Mouse (Mus musculus): ENCODE data around the gene Gxylt2. TPM values are rescaled to one million over a fixed set of nuclear protein-coding genes. Genes with fewer than 3 reads are reported as not detected.

The Gxylt2 gene
- polyA plus RNA-seq, 1 experiment from 2014 or later: 23.0 TPM

DNA sequence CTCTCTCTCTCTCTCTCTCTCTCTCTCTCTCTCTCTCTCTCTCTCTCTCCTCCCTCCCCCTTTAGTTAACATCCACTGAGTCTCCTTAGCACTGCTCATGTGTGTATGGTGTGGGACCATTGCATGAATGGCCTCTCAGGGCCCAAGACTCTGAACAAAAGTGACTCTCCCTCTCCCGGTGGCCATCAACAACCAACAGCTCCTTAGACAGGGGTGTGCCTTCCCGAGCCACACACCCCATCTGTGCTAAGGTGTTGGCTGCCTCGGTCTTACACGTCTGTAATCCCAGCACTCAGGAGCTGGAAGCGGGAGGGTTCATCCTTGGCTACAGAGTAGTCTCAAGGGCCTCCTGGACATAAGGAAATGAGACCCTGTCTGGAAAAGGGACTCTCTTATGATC lies 4.5 kb upstream of the Gxylt2 start:
- no peak overlapping the region for H3K9ac ChIP-seq
- no peak for ATAC-seq (ENCODE audit: insufficient number of reproducible peaks, low FRiP score, low TSS enrichment, low read depth)
- H3K4me1 ChIP-seq: peaks cover 8% of the 10 kb centered on the region
- no peak overlapping the region for H3K4me2 ChIP-seq
- no peaks in the 10 kb centered on the region; the same call in 1 of the 2 replicates for H3K9me3 ChIP-seq
- H3K36me3 ChIP-seq: no peaks in the 10 kb centered on the region
- WGBS: 81% methylated on average over 5 of the region's 5 CpGs
- no peak overlapping the region for H3K27ac ChIP-seq
- H3K27me3 ChIP-seq: no peaks in the 10 kb centered on the region
- H3K4me3 ChIP-seq: no peak overlapping the region

DNA sequence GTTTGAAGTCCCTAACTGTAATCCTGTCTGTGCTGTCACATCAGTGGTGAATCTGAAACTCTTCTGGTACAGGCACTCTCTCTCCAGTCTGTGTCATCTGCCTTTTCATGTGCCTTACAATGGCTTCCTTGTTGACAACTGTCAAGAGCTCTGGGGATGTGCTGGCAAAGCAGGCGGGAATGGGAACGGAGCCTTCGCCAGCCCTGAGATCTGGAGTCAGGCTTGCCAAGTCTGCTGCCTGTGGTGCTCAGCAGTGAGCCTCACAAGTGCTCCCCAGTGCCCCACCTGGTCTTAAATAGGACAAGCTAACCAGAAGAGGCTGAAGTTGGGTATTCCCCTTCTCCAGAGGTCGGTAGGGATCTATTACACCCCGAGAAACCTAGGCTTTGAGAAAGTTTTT lies 3.8 kb upstream of the Gxylt2 start:
- ATAC-seq (ENCODE audit: insufficient number of reproducible peaks, low FRiP score, low TSS enrichment, low read depth): no peak
- H3K4me1 ChIP-seq: peaks cover 9% of the 10 kb centered on the region
- no peak overlapping the region for H3K9ac ChIP-seq
- no peak overlapping the region for H3K4me2 ChIP-seq
- H3K27me3 ChIP-seq: no peaks in the 10 kb centered on the region
- no peaks in the 10 kb centered on the region for H3K36me3 ChIP-seq
- H3K4me3 ChIP-seq: no peak overlapping the region
- WGBS: 65% methylated on average over 5 of the region's 5 CpGs
- H3K9me3 ChIP-seq: no peaks in the 10 kb centered on the region; the same call in 1 of the 2 replicates
- H3K27ac ChIP-seq: no peak overlapping the region

DNA sequence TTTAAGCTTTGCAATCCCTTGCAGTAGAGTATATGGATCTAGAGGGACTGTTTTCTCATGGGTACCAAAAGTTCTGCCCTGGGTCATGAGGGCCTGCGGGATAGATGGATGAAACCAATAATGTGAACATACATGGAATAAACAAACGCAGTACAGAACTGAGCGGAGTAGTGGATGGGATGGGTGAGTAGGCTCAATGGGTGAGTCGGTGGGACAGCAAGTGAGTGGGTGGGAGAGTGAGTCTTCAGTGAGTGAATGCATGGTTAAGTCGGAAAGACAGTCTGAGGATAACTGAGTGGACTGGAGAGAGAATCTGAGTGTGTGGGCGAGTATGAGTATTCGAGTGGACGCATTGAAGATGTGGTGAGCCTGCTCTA lies 349 bp upstream of the Gxylt2 start:
- WGBS: 27% methylated on average over 8 of the region's 8 CpGs
- Histone ChIP-seq H3K27ac (peak overlapping the region; percentile 94), H3K4me2 (peak overlapping the region; percentile 77), H3K4me3 (peak overlapping the region; percentile 83), H3K4me1 (peaks cover 35% of the 10 kb centered on the region), H3K27me3 (no peaks in the 10 kb centered on the region), H3K9ac (peak overlapping the region; percentile 86), H3K36me3 (no peaks in the 10 kb centered on the region), H3K9me3 (no peaks in the 10 kb centered on the region; the same call in 1 of the 2 replicates)
- no peak for ATAC-seq (ENCODE audit: insufficient number of reproducible peaks, low FRiP score, low TSS enrichment, low read depth)

DNA sequence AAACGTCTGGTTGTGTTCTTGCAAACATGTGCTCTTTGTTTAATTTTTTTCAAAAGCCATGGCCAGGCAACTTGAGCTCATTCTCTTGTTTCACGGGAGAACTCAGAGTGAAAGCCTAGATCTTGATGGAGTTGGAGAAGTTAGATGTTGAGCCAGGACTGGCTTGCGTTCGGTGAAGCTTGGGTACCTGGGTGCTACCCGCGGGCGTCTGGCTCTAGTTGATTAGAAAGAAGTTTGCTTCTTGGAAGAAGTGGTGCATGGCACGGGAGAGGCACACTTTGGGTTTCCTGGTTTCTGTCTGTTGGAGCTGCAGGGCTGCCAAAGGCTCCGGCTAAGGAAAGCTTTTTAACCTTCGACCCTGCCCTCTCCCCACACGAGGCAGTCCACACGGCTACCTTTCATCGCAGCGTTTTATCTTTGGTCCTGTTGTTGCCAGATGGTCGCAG lies 855 bp downstream of the Gxylt2 start:
- H3K9me3 ChIP-seq: no peaks in the 10 kb centered on the region; the same call in 1 of the 2 replicates

DNA sequence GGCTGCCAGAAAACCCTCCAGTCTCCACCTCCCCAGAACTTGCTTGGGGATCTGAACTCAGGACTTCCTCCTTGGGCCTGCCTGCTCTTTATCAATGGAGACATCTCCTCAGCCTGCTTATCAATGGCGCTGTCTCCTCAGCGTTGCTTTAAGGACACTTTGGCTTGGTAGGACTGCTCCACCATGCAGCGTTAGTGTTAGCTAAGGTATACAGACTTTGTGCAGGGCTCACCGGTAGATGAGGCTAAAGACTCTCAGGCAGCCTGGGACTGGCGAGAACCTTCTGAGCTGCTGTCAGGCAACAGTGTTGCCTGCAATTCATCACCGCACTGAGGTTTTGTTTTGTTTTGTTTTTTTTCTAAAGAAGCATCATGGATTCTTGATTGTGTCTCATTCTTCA lies 2.3 kb downstream of the Gxylt2 start:
- ATAC-seq (ENCODE audit: insufficient number of reproducible peaks, low FRiP score, low TSS enrichment, low read depth): no peak
- no peaks in the 10 kb centered on the region; the same call in 1 of the 2 replicates for H3K9me3 ChIP-seq
- H3K36me3 ChIP-seq: no peaks in the 10 kb centered on the region
- H3K4me1 ChIP-seq: peaks cover 43% of the 10 kb centered on the region
- H3K27ac ChIP-seq: peak overlapping the region; percentile 88
- 75% methylated on average over 6 of the region's 6 CpGs for WGBS
- 0 out of 2 replicates have a peak overlapping the region, but pooled peaks have one; percentile 77 for H3K4me2 ChIP-seq
- H3K9ac ChIP-seq: no peak overlapping the region
- H3K4me3 ChIP-seq: peak overlapping the region; percentile 12; the same call in 1 of the 2 replicates
- no peaks in the 10 kb centered on the region for H3K27me3 ChIP-seq

More for the DNA sequence above, 855 bp downstream of the Gxylt2 start:
- Histone ChIP-seq H3K4me3 (peak overlapping the region; percentile 83), H3K27ac (peak overlapping the region; percentile 94), H3K36me3 (no peaks in the 10 kb centered on the region), H3K9ac (peak overlapping the region; percentile 86), H3K4me1 (peaks cover 40% of the 10 kb centered on the region), H3K4me2 (peak overlapping the region; percentile 77), H3K27me3 (no peaks in the 10 kb centered on the region)
- ATAC-seq (ENCODE audit: insufficient number of reproducible peaks, low FRiP score, low TSS enrichment, low read depth): no peak
- WGBS: 2% methylated on average over 15 of the region's 15 CpGs

DNA sequence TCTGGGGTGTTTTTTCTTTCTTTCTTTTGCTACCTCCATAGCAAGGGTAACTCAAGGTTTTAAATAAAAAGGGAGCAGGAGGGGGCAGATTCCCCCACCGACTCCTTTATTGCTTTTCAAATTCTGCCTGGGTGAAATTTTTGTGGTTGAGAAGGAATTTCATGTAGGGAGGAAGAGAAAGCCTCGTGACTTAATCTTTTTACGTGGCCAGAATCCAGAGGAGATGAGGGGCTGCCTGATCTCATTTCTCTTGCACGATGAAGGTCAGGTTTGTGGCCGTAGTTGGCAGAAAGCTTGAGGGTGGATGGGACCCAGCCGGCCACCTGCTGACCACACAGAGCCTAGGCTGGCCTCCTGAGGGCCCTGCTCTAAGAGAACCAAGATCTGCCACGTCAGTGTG lies 3.0 kb downstream of the Gxylt2 start:
- 0 out of 2 replicates have a peak overlapping the region, but pooled peaks have one; percentile 10 for H3K4me3 ChIP-seq
- H3K9ac ChIP-seq: no peak overlapping the region
- H3K4me1 ChIP-seq: peaks cover 43% of the 10 kb centered on the region
- H3K27me3 ChIP-seq: no peaks in the 10 kb centered on the region
- peak overlapping the region; percentile 88 for H3K27ac ChIP-seq
- no peaks in the 10 kb centered on the region for H3K9me3 ChIP-seq
- peak; percentile 46; the same call in 1 of the 2 replicates for ATAC-seq (ENCODE audit: insufficient number of reproducible peaks, low FRiP score, low TSS enrichment, low read depth)
- H3K4me2 ChIP-seq: peak overlapping the region; percentile 77
- H3K36me3 ChIP-seq: no peaks in the 10 kb centered on the region
- 18% methylated on average over 7 of the region's 7 CpGs for WGBS

DNA sequence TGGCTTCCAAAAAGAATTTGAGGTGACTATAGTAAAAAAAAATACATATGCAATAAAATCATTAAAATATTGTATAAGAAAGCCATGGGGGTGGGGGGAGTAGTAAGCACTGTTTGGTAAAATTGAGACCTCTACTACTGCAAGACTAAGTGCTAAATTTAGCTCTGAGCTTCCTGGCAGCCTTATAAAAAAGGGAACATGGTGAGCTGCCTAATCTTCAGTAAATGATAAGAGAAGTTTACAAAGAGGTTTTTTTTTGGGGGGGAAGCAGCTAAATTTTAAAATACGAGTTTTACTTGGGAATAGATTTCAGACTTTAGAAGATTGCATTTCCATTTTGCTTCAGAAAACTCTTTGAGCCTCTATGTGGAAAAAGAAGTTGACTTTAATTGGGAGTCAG lies 3.7 kb downstream of the Gxylt2 start:
- H3K9ac ChIP-seq: no peak overlapping the region
- no peaks in the 10 kb centered on the region for H3K27me3 ChIP-seq
- WGBS: 58% methylated on average over 1 of the region's 1 CpGs
- H3K4me1 ChIP-seq: peaks cover 43% of the 10 kb centered on the region
- H3K4me2 ChIP-seq: peak overlapping the region; percentile 77; the same call in 1 of the 2 replicates
- H3K27ac ChIP-seq: 0 out of 2 replicates have a peak overlapping the region, but pooled peaks have one; percentile 88
- H3K9me3 ChIP-seq: no peaks in the 10 kb centered on the region
- H3K4me3 ChIP-seq: no peak overlapping the region
- no peak for ATAC-seq (ENCODE audit: insufficient number of reproducible peaks, low FRiP score, low TSS enrichment, low read depth)
- H3K36me3 ChIP-seq: no peaks in the 10 kb centered on the region

DNA sequence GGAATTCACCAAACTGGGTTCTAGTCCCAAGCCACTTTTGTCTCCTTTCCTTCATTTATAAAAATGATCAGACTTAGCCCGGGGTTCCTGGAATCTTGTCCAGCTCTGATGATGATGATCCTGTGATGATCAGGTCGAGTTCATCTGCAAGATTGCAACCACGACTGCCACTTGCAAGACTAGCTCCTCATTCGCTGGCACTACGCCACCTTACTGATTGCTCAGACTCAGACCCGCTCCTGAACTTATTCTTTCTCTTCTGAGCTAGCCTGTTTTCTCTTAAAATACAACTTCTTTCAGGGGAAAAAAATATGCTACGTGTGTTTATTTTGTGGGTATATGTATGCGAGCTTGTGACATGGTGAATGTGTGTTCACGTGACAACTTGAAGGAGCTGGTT lies 4.5 kb downstream of the Gxylt2 start:
- Histone ChIP-seq H3K36me3 (no peaks in the 10 kb centered on the region), H3K4me1 (peaks cover 43% of the 10 kb centered on the region), H3K4me3 (no peak overlapping the region), H3K9ac (no peak overlapping the region), H3K27ac (no peak overlapping the region), H3K27me3 (no peaks in the 10 kb centered on the region), H3K4me2 (no peak overlapping the region), H3K9me3 (no peaks in the 10 kb centered on the region)
- 73% methylated on average over 9 of the region's 9 CpGs for WGBS
- ATAC-seq (ENCODE audit: insufficient number of reproducible peaks, low FRiP score, low TSS enrichment, low read depth): no peak

DNA sequence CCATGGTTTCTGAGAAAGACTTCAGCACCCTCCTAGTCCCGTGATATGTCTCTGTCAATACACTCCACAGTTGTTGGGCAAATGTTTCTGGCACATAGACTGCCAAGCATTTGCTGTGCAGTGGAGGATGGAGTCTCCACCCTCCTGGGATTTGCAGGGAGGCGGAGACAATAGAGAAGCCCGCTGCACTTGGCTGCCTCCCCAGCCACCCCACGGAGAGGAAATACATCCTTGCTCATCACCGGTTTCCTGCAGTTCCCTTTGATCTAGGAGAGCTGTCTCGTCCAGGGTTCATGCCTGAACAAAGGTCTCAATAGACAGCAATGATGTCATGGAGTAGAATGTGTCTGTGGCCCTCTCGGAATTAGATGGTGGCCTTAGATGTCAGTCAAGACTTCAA lies 4.9 kb downstream of the Gxylt2 start:
- no peak for ATAC-seq (ENCODE audit: insufficient number of reproducible peaks, low FRiP score, low TSS enrichment, low read depth)

DNA sequence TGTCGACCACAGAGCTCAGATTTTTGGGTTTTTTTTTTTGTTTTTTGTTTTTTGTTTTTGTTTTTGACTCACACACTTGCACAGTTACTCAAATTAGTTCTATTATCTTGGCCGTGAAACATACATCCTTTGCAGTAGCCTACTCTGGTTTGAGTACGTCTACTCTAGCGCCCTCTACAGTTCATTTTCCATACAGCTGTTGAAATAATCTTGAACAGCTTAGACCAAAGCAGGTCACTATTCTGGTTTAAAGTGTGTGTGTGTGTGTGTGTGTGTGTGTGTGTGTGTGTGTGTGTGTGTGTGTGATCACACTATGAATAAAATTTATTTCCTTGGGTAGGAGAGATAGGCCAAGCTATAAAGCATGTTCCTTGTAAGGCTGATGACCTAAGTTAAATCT lies 5.6 kb downstream of the Gxylt2 start:
- Histone ChIP-seq H3K27ac (no peak overlapping the region), H3K4me1 (peaks cover 34% of the 10 kb centered on the region), H3K4me2 (no peak overlapping the region), H3K27me3 (no peaks in the 10 kb centered on the region), H3K4me3 (no peak overlapping the region), H3K36me3 (no peaks in the 10 kb centered on the region), H3K9me3 (no peaks in the 10 kb centered on the region), H3K9ac (no peak overlapping the region)
- WGBS: 44% methylated on average over 4 of the region's 4 CpGs
- ATAC-seq (ENCODE audit: insufficient number of reproducible peaks, low FRiP score, low TSS enrichment, low read depth): no peak

More for the DNA sequence above, 4.9 kb downstream of the Gxylt2 start:
- H3K4me2 ChIP-seq: no peak overlapping the region
- no peak overlapping the region for H3K4me3 ChIP-seq
- H3K27me3 ChIP-seq: no peaks in the 10 kb centered on the region
- H3K9me3 ChIP-seq: no peaks in the 10 kb centered on the region
- 27% methylated on average over 7 of the region's 7 CpGs for WGBS
- H3K4me1 ChIP-seq: peaks cover 38% of the 10 kb centered on the region
- no peaks in the 10 kb centered on the region for H3K36me3 ChIP-seq
- H3K9ac ChIP-seq: no peak overlapping the region
- H3K27ac ChIP-seq: no peak overlapping the region

DNA sequence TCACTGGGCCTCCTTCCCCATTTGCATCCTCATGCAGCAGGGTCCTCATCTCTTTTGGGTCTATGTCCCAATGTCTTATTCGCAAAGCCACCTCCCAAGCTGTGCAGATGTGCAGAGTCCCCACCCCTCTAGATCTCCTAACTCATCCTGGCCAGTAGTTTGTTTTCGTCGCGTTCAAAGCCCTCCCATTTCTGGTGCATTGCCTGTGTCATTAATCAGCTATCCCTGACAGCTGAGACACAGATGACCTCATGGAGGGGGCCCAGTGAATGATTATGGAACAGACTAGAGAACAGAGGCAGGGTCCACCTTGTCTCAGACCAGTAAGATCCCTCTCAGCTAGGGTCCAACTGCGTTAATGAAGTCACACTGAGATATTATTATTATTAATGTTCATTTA lies 6.3 kb downstream of the Gxylt2 start:
- Histone ChIP-seq H3K4me2 (no peak overlapping the region), H3K27ac (no peak overlapping the region), H3K27me3 (no peaks in the 10 kb centered on the region), H3K9me3 (no peaks in the 10 kb centered on the region), H3K4me1 (peaks cover 34% of the 10 kb centered on the region), H3K36me3 (no peaks in the 10 kb centered on the region), H3K4me3 (no peak overlapping the region), H3K9ac (no peak overlapping the region)
- WGBS: 82% methylated on average over 5 of the region's 5 CpGs
- ATAC-seq (ENCODE audit: insufficient number of reproducible peaks, low FRiP score, low TSS enrichment, low read depth): no peak

DNA sequence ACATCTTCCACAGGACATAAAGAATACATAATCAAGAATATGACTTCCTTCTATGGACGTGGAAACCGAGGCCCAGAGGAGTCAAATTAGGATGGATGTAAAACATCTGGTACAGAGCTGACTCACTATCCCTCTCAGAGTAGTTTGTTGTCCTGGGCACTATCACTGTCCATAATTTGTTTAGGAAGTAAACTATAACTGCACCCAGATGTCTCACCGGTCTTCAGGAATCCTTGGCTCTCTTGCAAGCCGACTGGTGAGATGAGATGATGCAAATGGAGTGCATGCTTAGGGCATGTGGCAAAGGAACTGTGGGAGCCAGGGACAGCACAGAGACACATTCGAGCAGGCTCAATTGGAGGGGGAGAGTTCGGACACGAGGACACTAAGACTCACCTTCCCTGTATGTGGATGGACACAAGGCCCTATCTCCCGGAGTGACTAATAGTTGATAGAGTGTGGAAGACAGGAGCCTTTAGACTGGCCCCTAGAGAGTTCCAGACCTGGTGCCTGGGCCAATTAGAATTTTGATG lies 10.8 kb downstream of the Gxylt2 start:
- Histone ChIP-seq H3K4me2 (no peak overlapping the region), H3K4me1 (peaks cover 8% of the 10 kb centered on the region; the same call in 1 of the 2 replicates), H3K9me3 (no peaks in the 10 kb centered on the region), H3K27me3 (no peaks in the 10 kb centered on the region), H3K4me3 (no peak overlapping the region), H3K9ac (no peak overlapping the region), H3K27ac (no peak overlapping the region), H3K36me3 (0 out of 2 replicates have a peak, but pooled peaks cover 4% of the 10 kb centered on the region)
- no peak for ATAC-seq (ENCODE audit: insufficient number of reproducible peaks, low FRiP score, low TSS enrichment, low read depth)
- WGBS: 66% methylated on average over 8 of the region's 8 CpGs

Measured in limb, embryonic 15.5 days (tissue).